Mouse (Mus musculus) spleen, adult 2 months (tissue): ENCODE data around the gene Zdhhc12. TPM values are rescaled to one million over a fixed set of nuclear protein-coding genes. Genes with fewer than 3 reads are reported as not detected.

Experiments
- DNase-seq, 2 experiments: peaks; one replicate each; pipeline versions ENCODE4 v3.0.0 to v3.0.0-alpha.2; 2012 to 2021; ENCODE audit warnings: low spot score in 2 of 2, low read depth in 1 of 2
- H3K27ac ChIP-seq: fragments of 200-500 bp; 2 replicates; pipeline ENCODE4 v1.5.1; 2012; ENCODE audit warnings: low read length, inconsistent platforms; ENCODE audit not compliant: insufficient read depth
- H3K27me3 ChIP-seq: fragments of 200-500 bp; 2 replicates; pipeline ENCODE4 v1.6.1; 2012; ENCODE audit warnings: mild to moderate bottlenecking, moderate library complexity, low read length, inconsistent platforms; ENCODE audit not compliant: control insufficient read depth, insufficient read depth
- H3K36me3 ChIP-seq: fragments of 200-500 bp; 2 replicates; pipeline ENCODE4 v1.6.1; 2012; ENCODE audit warnings: mild to moderate bottlenecking, low read length, inconsistent platforms; ENCODE audit not compliant: control insufficient read depth, insufficient read depth
- H3K4me1 ChIP-seq: fragments of 200-500 bp; 2 replicates; pipeline ENCODE4 v1.6.1; 2011; ENCODE audit warnings: inconsistent platforms; ENCODE audit not compliant: control insufficient read depth, insufficient read depth, insufficient read length
- H3K4me3 ChIP-seq: fragments of 200-500 bp; 2 replicates; pipeline ENCODE4 v1.5.1; 2011; ENCODE audit warnings: mild to moderate bottlenecking, inconsistent platforms; ENCODE audit not compliant: insufficient read depth, insufficient read length; ENCODE audit errors: extremely low read depth
- CTCF ChIP-seq: fragments of 200-500 bp; IDR thresholded peaks from 2 replicates; pipeline ENCODE4 v1.5.1; 2011; ENCODE audit warnings: mild to moderate bottlenecking, inconsistent platforms; ENCODE audit not compliant: insufficient read depth, insufficient read length, insufficient replicate concordance; ENCODE audit errors: extremely low read depth
- POLR2A ChIP-seq: fragments of 200-500 bp; IDR thresholded peaks from 2 replicates; pipeline ENCODE4 v1.6.1; 2011; ENCODE audit warnings: low read depth, low read length, inconsistent platforms
- WGBS: fragments of 180-500 bp; shearing (Covaris S2); methylation state at CpG from one replicate; pipeline ENCODE4 v1.1.7; 2018; 5-methylcytosine and 5-hydroxymethylcytosine counted together
- polyA plus RNA-seq: library from polyadenylated mRNA; depleted of rRNA; stranded (reverse); fragments of >200 nt; gene quantifications from 2 replicates; pipeline ENCODE4 v1.2.3, GENCODE M21; 2012

Zdhhc12 gene
- polyA plus RNA-seq, 1 experiment = 56.2 TPM

- WGBS = 36% methylated on average over 3 of the region's 3 CpGs
- H3K27me3 ChIP-seq = no peaks in the 10 kb centered on the region
- H3K4me1 ChIP-seq = peaks cover 4% of the 10 kb centered on the region; the same call in 1 of the 2 replicates
- DNase-seq = no peak
- H3K36me3 ChIP-seq = peaks cover 5% of the 10 kb centered on the region
- no peak overlapping the region for H3K4me3 ChIP-seq
- no peak overlapping the region for H3K27ac ChIP-seq
- TF ChIP-seq CTCF = no peak
- TF ChIP-seq POLR2A = no peak
These were observed 29.1 kb downstream of the Zdhhc12 start for GRCm38 (mm10) chr2:30064298-30064697.

- TF ChIP-seq POLR2A = no peak
- TF ChIP-seq CTCF = no peak
- 10% methylated on average over 2 of the region's 3 CpGs for WGBS
- Histone ChIP-seq H3K4me3 (no peak overlapping the region), H3K27ac (peak overlapping the region; percentile 19; the same call in 1 of the 2 replicates), H3K27me3 (no peaks in the 10 kb centered on the region), H3K36me3 (peaks cover 2% of the 10 kb centered on the region), H3K4me1 (peaks cover 4% of the 10 kb centered on the region; the same call in 1 of the 2 replicates)
- DNase-seq = no peak
These were observed 29.7 kb downstream of the Zdhhc12 start for GRCm38 (mm10) chr2:30063791-30064190.

GRCm38 (mm10) chr2:30063235-30063634 lies 30.2 kb downstream of the Zdhhc12 start:
- peaks cover 4% of the 10 kb centered on the region; the same call in 1 of the 2 replicates for H3K4me1 ChIP-seq
- 10% methylated on average over 8 of the region's 8 CpGs for WGBS
- TF ChIP-seq POLR2A (no peak), CTCF (no peak)

GRCm38 (mm10) chr2:30062249-30063093 lies 31.0 kb downstream of the Zdhhc12 start:
- Histone ChIP-seq H3K4me1 (peaks cover 4% of the 10 kb centered on the region; the same call in 1 of the 2 replicates), H3K27me3 (no peaks in the 10 kb centered on the region), H3K36me3 (no peaks in the 10 kb centered on the region), H3K4me3 (peak overlapping the region; percentile 70), H3K27ac (peak overlapping the region; percentile 85)
- WGBS = 1% methylated on average over 40 of the region's 40 CpGs
- no peak; the same call in 1 of the 2 replicates for TF ChIP-seq POLR2A
- TF ChIP-seq CTCF = no peak
- peak in 1 of 2 experiments; percentile 46 for DNase-seq

More at GRCm38 (mm10) chr2:30063235-30063634, 30.2 kb downstream of the Zdhhc12 start:
- Histone ChIP-seq H3K36me3 (no peaks in the 10 kb centered on the region), H3K4me3 (peak overlapping the region; percentile 70), H3K27ac (peak overlapping the region; percentile 85), H3K27me3 (no peaks in the 10 kb centered on the region)
- DNase-seq = no peak

GRCm38 (mm10) chr2:30061215-30062166 lies 32.0 kb downstream of the Zdhhc12 start:
- Histone ChIP-seq H3K4me1 (peaks cover 4% of the 10 kb centered on the region; the same call in 1 of the 2 replicates), H3K4me3 (peak overlapping the region; percentile 70), H3K27me3 (no peaks in the 10 kb centered on the region), H3K27ac (peak overlapping the region; percentile 85), H3K36me3 (no peaks in the 10 kb centered on the region)
- peak in 1 of 2 experiments; percentile 27 for DNase-seq
- 10% methylated on average over 37 of the region's 37 CpGs for WGBS
- TF ChIP-seq POLR2A (no peak), CTCF (no peak)

- Histone ChIP-seq H3K4me1 (no peaks in the 10 kb centered on the region; the same call in 1 of the 2 replicates), H3K27me3 (no peaks in the 10 kb centered on the region), H3K36me3 (no peaks in the 10 kb centered on the region), H3K4me3 (no peak overlapping the region), H3K27ac (no peak overlapping the region)
- TF ChIP-seq CTCF (no peak), POLR2A (no peak)
- 89% methylated on average over 5 of the region's 5 CpGs for WGBS
- no peak for DNase-seq
These were observed 35.0 kb downstream of the Zdhhc12 start for GRCm38 (mm10) chr2:30058418-30058817.
